Mouse (Mus musculus) heart, adult 2 months (tissue): ENCODE data around the gene Gm17349.

Experiments
- CTCF ChIP-seq: fragments of 200-600 bp; IDR thresholded peaks from 2 replicates; pipeline ENCODE4 v1.8.1; 2022; ENCODE audit warnings: antibody characterized with exemption, mild to moderate bottlenecking, moderate library complexity
- EP300 ChIP-seq: fragments of 200-500 bp; IDR thresholded peaks from 2 replicates; pipeline ENCODE4 v1.6.1; 2011; ENCODE audit warnings: low read depth, low read length, control low read depth; ENCODE audit not compliant: insufficient read depth

- TF ChIP-seq CTCF (no peak), EP300 (no peak)
Observed at GRCm38 (mm10) chr15:99699715-99700114, 5.6 kb downstream of the Gm17349 start.
